19 mouse cellular contexts compared by ENCODE assay signal in the genomic region with DNA sequence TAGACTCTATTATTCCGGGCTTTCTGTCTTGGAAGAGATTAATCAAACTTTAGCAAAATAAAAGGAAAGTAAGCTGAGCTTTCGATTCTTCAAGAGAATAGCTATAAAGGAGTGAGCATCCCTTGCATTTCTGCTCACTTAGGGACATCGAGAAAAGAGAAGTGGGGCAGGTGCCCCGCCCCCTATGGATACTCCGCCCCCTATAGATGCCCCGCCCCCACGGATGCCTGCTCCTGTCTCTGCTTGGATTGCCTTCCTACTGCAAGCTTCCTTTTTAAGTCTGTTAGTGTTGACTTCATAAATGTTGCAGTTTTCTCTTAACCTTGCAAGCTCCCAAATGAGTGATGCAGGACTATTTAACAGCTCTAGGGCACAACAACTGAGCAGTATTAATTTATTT.
"Had no signal": no experiment of that assay in that cellular context is flagged by ENCODE, and none has a peak within 500 bp of the region (broad histone marks: within the 10 kb centered on the region; RNA-seq: fewer than 3 reads in every experiment).

No protein-coding gene starts in this region.

- H3K27ac ChIP-seq: lung, embryonic 15.5 days; macrophage; midbrain, embryonic 10.5 days; midbrain, embryonic 12.5 days; neural tube, embryonic 13.5 days; neural tube, embryonic 15.5 days; stomach, embryonic 15.5 days; stomach, postnatal 0 days had no signal

- H3K4me2 ChIP-seq: lung, embryonic 15.5 days; midbrain, embryonic 12.5 days; neural tube, embryonic 13.5 days; neural tube, embryonic 15.5 days; stomach, embryonic 15.5 days had no signal

- H3K4me3 ChIP-seq: lung, embryonic 15.5 days; midbrain, embryonic 10.5 days; midbrain, embryonic 12.5 days; myocyte; neural tube, embryonic 13.5 days; neural tube, embryonic 15.5 days; stomach, embryonic 15.5 days had no signal

- H3K27me3 ChIP-seq: lung, embryonic 15.5 days; midbrain, embryonic 12.5 days; neural tube, embryonic 13.5 days; neural tube, embryonic 15.5 days; stomach, embryonic 15.5 days had no signal

- ATAC-seq: lung, postnatal 0 days; midbrain, embryonic 16.5 days had no signal

- H3K36me3 ChIP-seq: lung, embryonic 15.5 days; stomach, embryonic 15.5 days had no signal

- H3K9me3 ChIP-seq: lung, embryonic 15.5 days; midbrain, embryonic 10.5 days; midbrain, embryonic 12.5 days; neural tube, embryonic 13.5 days; neural tube, embryonic 15.5 days; stomach, embryonic 15.5 days had no signal

- H3K9ac ChIP-seq: lung, embryonic 15.5 days; midbrain, embryonic 12.5 days; neural tube, embryonic 13.5 days; neural tube, embryonic 15.5 days; stomach, embryonic 15.5 days had no signal

- H3K4me1 ChIP-seq: lung, embryonic 15.5 days; stomach, embryonic 15.5 days had no signal

- DNase-seq: lung, adult 2 months; lung, postnatal 14 days; lung, postnatal 36 days; midbrain, embryonic 14.5 days; right cerebral cortex, postnatal 14 days; thymus, adult 2 months; thymus, postnatal 25 days; thymus, postnatal 4 days had no signal
